10 mouse cellular contexts compared by ENCODE assay signal in the genomic region with DNA sequence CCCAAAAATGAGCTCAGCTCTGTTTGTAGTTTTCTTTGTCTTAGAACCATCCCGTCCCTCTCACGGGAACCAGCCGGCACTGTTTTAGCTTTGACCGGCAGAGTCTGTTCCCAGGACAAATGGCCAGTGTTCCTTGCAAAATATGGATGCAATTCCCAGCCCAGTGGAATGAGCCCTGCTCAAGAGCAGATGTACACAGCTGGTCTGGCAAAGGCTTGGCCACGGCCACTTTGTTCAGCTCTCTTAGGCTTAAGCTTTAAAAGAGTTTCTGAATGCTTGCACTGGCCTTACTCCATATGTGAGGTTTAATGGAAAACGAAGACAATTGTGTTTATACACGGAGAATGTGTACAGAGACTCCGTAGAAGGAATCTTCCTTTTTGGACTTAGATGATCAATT.
DNase-seq lines count a peak whose midpoint lies in the region; ATAC-seq lines count a peak whose summit lies in the region.
"Had no signal": no experiment of that assay in that cellular context is flagged by ENCODE, and none has a peak within 500 bp of the region (broad histone marks: within the 10 kb centered on the region; RNA-seq: fewer than 3 reads in every experiment).

No protein-coding gene starts in this region.

- H3K9me3 ChIP-seq in heart, embryonic 11.5 days (replicated peaks; ENCODE audit: control insufficient read depth, low read length): no peaks in the 10 kb centered on the region
- H3K9me3 ChIP-seq in kidney, embryonic 14.5 days (ENCODE audit: control insufficient read depth, low read length): no peaks in the 10 kb centered on the region

- no peaks in the 10 kb centered on the region for H3K27me3 ChIP-seq in heart, embryonic 11.5 days (ENCODE audit: control insufficient read depth, insufficient read depth, low read length)
- no peaks in the 10 kb centered on the region for H3K27me3 ChIP-seq in kidney, embryonic 14.5 days (ENCODE audit: control insufficient read depth, insufficient read depth, low read length)

- H3K4me2 ChIP-seq in heart, embryonic 11.5 days: no peak overlapping the region
- H3K4me2 ChIP-seq in kidney, embryonic 14.5 days (replicated peaks; ENCODE audit: low read depth, low read length): no peak overlapping the region

- no peak for ATAC-seq in heart, embryonic 11.5 days (replicated peaks; ENCODE audit: insufficient number of reproducible peaks, low FRiP score, low TSS enrichment)
- ATAC-seq in kidney, embryonic 14.5 days (ENCODE audit: low FRiP score, low TSS enrichment): peak; percentile 43
- ATAC-seq: inflammation-experienced regulatory T-cells, adult 6 months had no signal

- no peak overlapping the region for H3K4me3 ChIP-seq in heart, embryonic 11.5 days (ENCODE audit: low read depth, low read length)
- H3K4me3 ChIP-seq in kidney, embryonic 14.5 days (ENCODE audit: low read length): no peak overlapping the region
- H3K4me3 ChIP-seq: myocyte had no signal

- H3K27ac ChIP-seq in heart, embryonic 11.5 days (ENCODE audit: low read depth, low read length): no peak overlapping the region
- peak overlapping the region; percentile 8; the same call in 1 of the 2 replicates for H3K27ac ChIP-seq in kidney, embryonic 14.5 days (ENCODE audit: low read depth, low read length)

- H3K4me1 ChIP-seq in heart, embryonic 11.5 days (ENCODE audit: control insufficient read depth, insufficient read depth, low read length): no peaks in the 10 kb centered on the region
- no peaks in the 10 kb centered on the region for H3K4me1 ChIP-seq in kidney, embryonic 14.5 days (ENCODE audit: control insufficient read depth, insufficient read depth, low read length)

- H3K36me3 ChIP-seq in heart, embryonic 11.5 days (ENCODE audit: control insufficient read depth, insufficient read depth, low read length): no peaks in the 10 kb centered on the region
- no peaks in the 10 kb centered on the region for H3K36me3 ChIP-seq in kidney, embryonic 14.5 days (ENCODE audit: control insufficient read depth, insufficient read depth, low read length)

- peak; percentile 99 for DNase-seq in heart, adult 11 months
- DNase-seq in gastrocnemius, postnatal 14 days: peak; percentile 64
- DNase-seq in ovary, postnatal 14 days (ENCODE audit: low spot score): peak; percentile 14
- DNase-seq in cerebellum, adult 8-10 months: no peak
- no peak for DNase-seq in right cerebral cortex, adult 2 months (ENCODE audit: low spot score in 2 of 2)
- no peak for DNase-seq in natural killer cell, adult 2 months (ENCODE audit: low spot score in 2 of 2)

- intact Hi-C loops in gastrocnemius, postnatal 14 days (cut with DNase I; ENCODE audit: low total_unique reads): no loop called here

- no peak overlapping the region for H3K9ac ChIP-seq in heart, embryonic 11.5 days (ENCODE audit: low read depth, low read length)
- no peak overlapping the region for H3K9ac ChIP-seq in kidney, embryonic 14.5 days (ENCODE audit: low read depth, low read length)

- 70% methylated on average over 8 of the region's 8 CpGs for WGBS in heart, embryonic 11.5 days (ENCODE audit: insufficient replicate concordance)
- WGBS in kidney, embryonic 14.5 days: 41% methylated on average over 8 of the region's 8 CpGs

Comparison
In these comparisons a context has a peak if more than half of its experiments do, and no peak if none do; other contexts are left out.
1. DNase-seq: peak in heart, adult 11 months (single experiment), gastrocnemius, postnatal 14 days (single experiment) and ovary, postnatal 14 days (single experiment); none in cerebellum, adult 8-10 months (single experiment), right cerebral cortex, adult 2 months (0 of 2) and natural killer cell, adult 2 months (0 of 2).